Mouse (Mus musculus): ENCODE results near the gene Cers5. TPM values are rescaled to one million over a fixed set of nuclear protein-coding genes. Genes with fewer than 3 reads are reported as not detected.
"Not testable (repeated sequence)": the region's sequence is repeated elsewhere in the genome, so short reads cannot be mapped to it uniquely, and the experiment has no call there.

Cers5 gene
- total RNA-seq, 2 experiments from 2014 or later = 18.2 to 18.5 TPM

GRCm38 (mm10) chr15:99727525-99727924 lies 45.2 kb downstream of the Cers5 start:
- intact Hi-C loops (cut with DNase I) = no loop called here
- no peak for DNase-seq (ENCODE audit: low spot score)

- intact Hi-C loops (cut with DNase I); DNase-seq (ENCODE audit: low spot score): not testable (repeated sequence)
Measured at GRCm38 (mm10) chr15:99727039-99727438, 45.6 kb downstream of the Cers5 start.

- no peak for DNase-seq (ENCODE audit: low spot score)
- intact Hi-C loops (cut with DNase I) = no loop called here
Measured at GRCm38 (mm10) chr15:99726549-99726948, 46.1 kb downstream of the Cers5 start.

GRCm38 (mm10) chr15:99725341-99726155 lies 47.1 kb downstream of the Cers5 start, which contains the start of gene Cox14:
Gene Cox14 (plus strand): TSS chr15:99725618.
- DNase-seq (ENCODE audit: low spot score) = peak; percentile 92
- intact Hi-C loops (cut with DNase I) = loop anchor here (2.0 kb wide), 1 partner anchor 53 kb away; no protein-coding TSS in a partner anchor

- DNase-seq (ENCODE audit: low spot score) = peak; percentile 54
- intact Hi-C loops (cut with DNase I) = loop anchor here (2.0 kb wide), 1 partner anchor 54 kb away; no protein-coding TSS in a partner anchor
Measured at GRCm38 (mm10) chr15:99724292-99725021, 48.2 kb downstream of the Cers5 start.

- DNase-seq (ENCODE audit: low spot score) = peak; percentile 70
- intact Hi-C loops (cut with DNase I) = loop anchor here (2.0 kb wide), 1 partner anchor 55 kb away; no protein-coding TSS in a partner anchor
Measured at GRCm38 (mm10) chr15:99723515-99724291, 49.0 kb downstream of the Cers5 start.

- intact Hi-C loops (cut with DNase I) = no loop called here
- DNase-seq (ENCODE audit: low spot score) = no peak
Measured at GRCm38 (mm10) chr15:99723120-99723514, 49.6 kb downstream of the Cers5 start.

- DNase-seq (ENCODE audit: low spot score) = no peak
- intact Hi-C loops (cut with DNase I) = no loop called here
Measured at GRCm38 (mm10) chr15:99721921-99722743, 50.6 kb downstream of the Cers5 start.

GRCm38 (mm10) chr15:99719865-99720264 lies 52.8 kb downstream of the Cers5 start:
- intact Hi-C loops (cut with DNase I) = loop anchor here (5.0 kb wide), 1 partner anchor 182 kb away; no protein-coding TSS in a partner anchor
- no peak for DNase-seq (ENCODE audit: low spot score)

GRCm38 (mm10) chr15:99718461-99719021 lies 54.1 kb downstream of the Cers5 start:
- intact Hi-C loops (cut with DNase I) = loop anchor here (5.0 kb wide), 1 partner anchor 184 kb away; no protein-coding TSS in a partner anchor
- DNase-seq (ENCODE audit: low spot score) = no peak

GRCm38 (mm10) chr15:99717386-99718334 lies 55.0 kb downstream of the Cers5 start, which contains the start of gene Gpd1:
Gene Gpd1 (plus strand): TSS chr15:99717515.
- intact Hi-C loops (cut with DNase I) = loop anchor here (5.0 kb wide), 1 partner anchor 185 kb away; no protein-coding TSS in a partner anchor
- peak; percentile 29 for DNase-seq (ENCODE audit: low spot score)

GRCm38 (mm10) chr15:99716814-99717213 lies 55.9 kb downstream of the Cers5 start:
- intact Hi-C loops (cut with DNase I) = loop anchor here (5.0 kb wide), 1 partner anchor 185 kb away; no protein-coding TSS in a partner anchor
- no peak for DNase-seq (ENCODE audit: low spot score)

GRCm38 (mm10) chr15:99715982-99716746 lies 56.5 kb downstream of the Cers5 start:
- intact Hi-C loops (cut with DNase I) = loop anchor here (2.0 to 5.0 kb wide), 2 partner anchors 63 to 186 kb away; no protein-coding TSS in a partner anchor
- no peak for DNase-seq (ENCODE audit: low spot score)

- no peak for DNase-seq (ENCODE audit: low spot score)
- intact Hi-C loops (cut with DNase I) = loop anchor here (2.0 to 5.0 kb wide), 2 partner anchors 63 to 187 kb away; no protein-coding TSS in a partner anchor
Measured at GRCm38 (mm10) chr15:99715361-99715865, 57.3 kb downstream of the Cers5 start.

GRCm38 (mm10) chr15:99714858-99715257 lies 57.8 kb downstream of the Cers5 start:
- intact Hi-C loops (cut with DNase I) = loop anchor here (2.0 to 5.0 kb wide), 2 partner anchors 64 to 187 kb away; no protein-coding TSS in a partner anchor
- peak; percentile 47 for DNase-seq (ENCODE audit: low spot score)

GRCm38 (mm10) chr15:99714206-99714605 lies 58.5 kb downstream of the Cers5 start:
- intact Hi-C loops (cut with DNase I) = loop anchor here (2.0 kb wide), 1 partner anchor 65 kb away; no protein-coding TSS in a partner anchor
- DNase-seq (ENCODE audit: low spot score) = no peak
